Mouse (Mus musculus) spleen, adult 2 months (tissue): Measurements from ENCODE around the gene Fmnl3.

Experiments used
- CTCF ChIP-seq: fragments of 200-500 bp; IDR thresholded peaks from 2 replicates; pipeline ENCODE4 v1.5.1; 2011; ENCODE audit warnings: mild to moderate bottlenecking, inconsistent platforms; ENCODE audit not compliant: insufficient read depth, insufficient read length, insufficient replicate concordance; ENCODE audit errors: extremely low read depth
- POLR2A ChIP-seq: fragments of 200-500 bp; IDR thresholded peaks from 2 replicates; pipeline ENCODE4 v1.6.1; 2011; ENCODE audit warnings: low read depth, low read length, inconsistent platforms

DNA sequence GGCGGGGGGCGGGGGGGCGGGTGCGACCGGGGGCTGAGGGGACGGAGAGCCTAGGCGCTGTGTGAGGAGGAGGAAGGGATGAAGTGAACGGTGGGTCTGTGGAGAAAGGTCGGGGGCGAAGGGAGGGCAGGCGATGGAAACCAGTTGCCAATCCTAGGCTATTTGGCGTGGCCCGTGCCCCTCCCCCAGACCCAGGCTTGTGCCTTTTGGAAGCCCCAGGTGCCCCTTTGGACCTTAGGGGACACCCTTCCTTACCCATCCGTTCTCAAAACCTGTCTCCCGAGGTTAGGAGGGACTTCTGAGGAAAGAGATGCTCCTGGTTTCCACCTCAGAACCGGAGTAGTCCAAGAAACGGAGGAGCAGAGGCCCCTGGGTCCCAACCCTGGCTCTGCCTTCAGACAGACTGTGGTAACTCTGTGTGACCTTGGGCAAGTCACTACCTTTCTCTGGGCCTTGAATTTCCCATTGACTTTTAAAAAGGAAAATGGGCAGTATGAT lies 74.7 kb downstream of the Fmnl3 start, which contains the start of gene Fam186b:
- TF ChIP-seq CTCF (no peak), POLR2A (no peak)
